Mouse (Mus musculus) cerebellum, adult 2 months (tissue): Measurements from ENCODE around the gene Etl4. TPM values are rescaled to one million over a fixed set of nuclear protein-coding genes. Genes with fewer than 3 reads are reported as not detected.

Source experiments
- DNase-seq, 2 experiments: peaks; one replicate each; pipeline ENCODE4 v3.0.0; 2021
- H3K27ac ChIP-seq: fragments of 200-500 bp; 2 replicates; pipeline ENCODE4 v1.5.1; 2012; ENCODE audit warnings: low read length, control low read depth, inconsistent platforms; ENCODE audit not compliant: insufficient read depth
- H3K27me3 ChIP-seq: fragments of 200-500 bp; 2 replicates; pipeline ENCODE4 v1.6.1; 2012; ENCODE audit warnings: inconsistent platforms, mild to moderate bottlenecking, low read length, moderate library complexity; ENCODE audit not compliant: control insufficient read depth, insufficient read depth
- H3K4me1 ChIP-seq: fragments of 200-500 bp; 2 replicates; pipeline ENCODE4 v1.6.1; 2011; ENCODE audit warnings: low read length; ENCODE audit not compliant: control insufficient read depth, insufficient read depth
- H3K4me3 ChIP-seq: fragments of 200-500 bp; replicated peaks from 2 replicates; pipeline ENCODE3; 2011; ENCODE audit warnings: mild to moderate bottlenecking, low read depth, low read length, control low read depth; ENCODE audit not compliant: insufficient read depth
- CTCF ChIP-seq: fragments of 200-500 bp; IDR thresholded peaks from 2 replicates; pipeline ENCODE4 v1.5.1; 2011; ENCODE audit warnings: low read depth, mild to moderate bottlenecking, control low read depth, low read length, moderate library complexity, borderline replicate concordance; ENCODE audit not compliant: insufficient read depth
- POLR2A ChIP-seq: fragments of 200-500 bp; IDR thresholded peaks from 2 replicates; pipeline ENCODE4 v1.6.1; 2011; ENCODE audit warnings: low read length, control low read depth, borderline replicate concordance; ENCODE audit not compliant: insufficient read depth
- WGBS: fragments of 180-500 bp; shearing (Covaris S2); methylation state at CpG from one replicate; pipeline ENCODE4 v1.1.7; 2018; 5-methylcytosine and 5-hydroxymethylcytosine counted together
- polyA plus RNA-seq: library from polyadenylated mRNA; depleted of rRNA; stranded (reverse); fragments of >200 nt; gene quantifications from 2 replicates; pipeline ENCODE4 v1.2.3, GENCODE M21; 2012

Etl4 gene
- polyA plus RNA-seq, 1 experiment = 40.1 TPM

- 10% methylated on average over 4 of the region's 4 CpGs for WGBS
- no peaks in the 10 kb centered on the region for H3K4me1 ChIP-seq
- TF ChIP-seq POLR2A (no peak), CTCF (no peak)
- DNase-seq = no peak
- peaks cover 1% of the 10 kb centered on the region; the same call in 1 of the 2 replicates for H3K27me3 ChIP-seq
- no peak overlapping the region for H3K4me3 ChIP-seq
- no peak overlapping the region for H3K27ac ChIP-seq
Observed at GRCm38 (mm10) chr2:20422275-20422674, 512.7 kb downstream of the Etl4 start.

GRCm38 (mm10) chr2:20433656-20434055 lies 524.1 kb downstream of the Etl4 start:
- Histone ChIP-seq H3K27ac (no peak overlapping the region), H3K27me3 (no peaks in the 10 kb centered on the region), H3K4me1 (no peaks in the 10 kb centered on the region), H3K4me3 (no peak overlapping the region)
- TF ChIP-seq POLR2A (no peak), CTCF (no peak)
- 50% methylated on average over 2 of the region's 2 CpGs for WGBS
- no peak for DNase-seq

- no peak for TF ChIP-seq CTCF
- TF ChIP-seq POLR2A = no peak
- Histone ChIP-seq H3K27me3 (no peaks in the 10 kb centered on the region; the same call in 1 of the 2 replicates), H3K4me1 (no peaks in the 10 kb centered on the region), H3K4me3 (no peak overlapping the region), H3K27ac (no peak overlapping the region)
- 72% methylated on average over 4 of the region's 4 CpGs for WGBS
- DNase-seq = no peak
Observed at GRCm38 (mm10) chr2:20435530-20435929, 526.0 kb downstream of the Etl4 start.

DNA sequence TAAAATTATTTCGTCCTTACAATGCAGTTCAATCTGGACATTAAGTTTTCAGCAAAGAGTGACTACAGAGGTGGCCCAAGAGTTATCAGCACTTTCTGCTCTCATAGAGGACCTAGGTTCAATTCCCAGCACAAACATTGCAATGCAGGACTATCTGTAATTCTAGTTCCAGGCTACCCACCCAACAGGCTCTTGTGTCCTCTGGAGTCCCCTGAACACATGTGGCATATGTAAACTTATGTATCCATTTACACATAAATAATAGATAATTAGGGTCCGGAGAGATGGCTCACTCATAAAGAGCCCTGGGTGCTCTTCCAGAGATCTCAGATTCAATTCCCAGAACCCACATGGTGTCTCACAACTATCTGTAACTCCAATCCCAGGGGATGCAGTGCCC lies 533.2 kb downstream of the Etl4 start:
- no peak for DNase-seq

GRCm38 (mm10) chr2:20443671-20444440 lies 534.3 kb downstream of the Etl4 start:
- DNase-seq = no peak
- no peaks in the 10 kb centered on the region; the same call in 1 of the 2 replicates for H3K27me3 ChIP-seq
- H3K4me1 ChIP-seq = no peaks in the 10 kb centered on the region
- 60% methylated on average over 10 of the region's 10 CpGs for WGBS
- TF ChIP-seq POLR2A (no peak), CTCF (no peak)
- H3K4me3 ChIP-seq = no peak overlapping the region
- H3K27ac ChIP-seq = no peak overlapping the region

More for the DNA sequence above, 533.2 kb downstream of the Etl4 start:
- no peaks in the 10 kb centered on the region for H3K4me1 ChIP-seq
- no peak overlapping the region for H3K4me3 ChIP-seq
- H3K27ac ChIP-seq = no peak overlapping the region
- no peak for TF ChIP-seq POLR2A
- no peak for TF ChIP-seq CTCF
- H3K27me3 ChIP-seq = no peaks in the 10 kb centered on the region; the same call in 1 of the 2 replicates
- WGBS = 88% methylated on average over 2 of the region's 2 CpGs

- no peaks in the 10 kb centered on the region for H3K4me1 ChIP-seq
- no peak overlapping the region for H3K27ac ChIP-seq
- TF ChIP-seq POLR2A = no peak
- TF ChIP-seq CTCF = no peak
- no peak overlapping the region for H3K4me3 ChIP-seq
- 34% methylated on average over 17 of the region's 17 CpGs for WGBS
- H3K27me3 ChIP-seq = no peaks in the 10 kb centered on the region
- no peak for DNase-seq
Observed at GRCm38 (mm10) chr2:20445156-20446155, 535.9 kb downstream of the Etl4 start.

GRCm38 (mm10) chr2:20446180-20446579 lies 536.6 kb downstream of the Etl4 start:
- Histone ChIP-seq H3K4me3 (no peak overlapping the region), H3K4me1 (no peaks in the 10 kb centered on the region), H3K27me3 (no peaks in the 10 kb centered on the region), H3K27ac (no peak overlapping the region)
- TF ChIP-seq POLR2A = no peak
- no peak for TF ChIP-seq CTCF
- 85% methylated on average over 4 of the region's 4 CpGs for WGBS
- no peak for DNase-seq

- TF ChIP-seq CTCF (no peak), POLR2A (no peak)
- no peak for DNase-seq
- Histone ChIP-seq H3K4me3 (no peak overlapping the region), H3K27ac (no peak overlapping the region), H3K4me1 (no peaks in the 10 kb centered on the region), H3K27me3 (no peaks in the 10 kb centered on the region)
- WGBS = 40% methylated on average over 3 of the region's 3 CpGs
Observed at GRCm38 (mm10) chr2:20450945-20451344, 541.4 kb downstream of the Etl4 start.
